Mouse (Mus musculus): Measurements from ENCODE around the gene Gpr88. TPM values are rescaled to one million over a fixed set of nuclear protein-coding genes. Genes with fewer than 3 reads are reported as not detected.

Gpr88 gene
- not detected in 2 replicates for polyA plus RNA-seq (2012)

- TF ChIP-seq GATA1 (IDR thresholded peaks at IDR 0.05; ENCODE audit: low read length) = no peak
These were observed at the start of gene Gpr88 for GRCm38 (mm10) chr3:116253077-116253531. Gpr88 (minus strand) TSS chr3:116253503.

GRCm38 (mm10) chr3:116302581-116302980, 49.3 kb upstream of the Gpr88 start:
- TF ChIP-seq GATA1 (IDR thresholded peaks at IDR 0.05; ENCODE audit: low read length) = no peak

GRCm38 (mm10) chr3:116301754-116302153, 48.5 kb upstream of the Gpr88 start:
- TF ChIP-seq GATA1 (IDR thresholded peaks at IDR 0.05; ENCODE audit: low read length) = no peak

GRCm38 (mm10) chr3:116298727-116299126, 45.4 kb upstream of the Gpr88 start:
- no peak for TF ChIP-seq GATA1 (IDR thresholded peaks at IDR 0.05; ENCODE audit: low read length)

GRCm38 (mm10) chr3:116298003-116298402, 44.7 kb upstream of the Gpr88 start:
- no peak for TF ChIP-seq GATA1 (IDR thresholded peaks at IDR 0.05; ENCODE audit: low read length)

- TF ChIP-seq GATA1 (IDR thresholded peaks at IDR 0.05; ENCODE audit: low read length) = no peak
These were observed 43.9 kb upstream of the Gpr88 start for GRCm38 (mm10) chr3:116297170-116297569.

- no peak for TF ChIP-seq GATA1 (IDR thresholded peaks at IDR 0.05; ENCODE audit: low read length)
These were observed 36.9 kb upstream of the Gpr88 start for GRCm38 (mm10) chr3:116290041-116290815.

GRCm38 (mm10) chr3:116288833-116289232, 35.5 kb upstream of the Gpr88 start:
- TF ChIP-seq GATA1 (IDR thresholded peaks at IDR 0.05; ENCODE audit: low read length) = no peak

- no peak for TF ChIP-seq GATA1 (IDR thresholded peaks at IDR 0.05; ENCODE audit: low read length)
These were observed 31.4 kb upstream of the Gpr88 start for GRCm38 (mm10) chr3:116284735-116285134.

GRCm38 (mm10) chr3:116283996-116284395, 30.7 kb upstream of the Gpr88 start:
- no peak for TF ChIP-seq GATA1 (IDR thresholded peaks at IDR 0.05; ENCODE audit: low read length)

- no peak for TF ChIP-seq GATA1 (IDR thresholded peaks at IDR 0.05; ENCODE audit: low read length)
These were observed 28.4 kb upstream of the Gpr88 start for GRCm38 (mm10) chr3:116281663-116282062.

- TF ChIP-seq GATA1 (IDR thresholded peaks at IDR 0.05; ENCODE audit: low read length) = no peak
These were observed 23.8 kb upstream of the Gpr88 start for GRCm38 (mm10) chr3:116277146-116277545.

- TF ChIP-seq GATA1 (IDR thresholded peaks at IDR 0.05; ENCODE audit: low read length) = no peak
These were observed 18.4 kb upstream of the Gpr88 start for GRCm38 (mm10) chr3:116271679-116272078.

- TF ChIP-seq GATA1 (IDR thresholded peaks at IDR 0.05; ENCODE audit: low read length) = no peak
These were observed 13.8 kb upstream of the Gpr88 start for GRCm38 (mm10) chr3:116267036-116267654.

GRCm38 (mm10) chr3:116266360-116266759, 13.1 kb upstream of the Gpr88 start:
- TF ChIP-seq GATA1 (IDR thresholded peaks at IDR 0.05; ENCODE audit: low read length) = no peak

- no peak for TF ChIP-seq GATA1 (IDR thresholded peaks at IDR 0.05; ENCODE audit: low read length)
These were observed 10.7 kb upstream of the Gpr88 start for GRCm38 (mm10) chr3:116263977-116264376.

GRCm38 (mm10) chr3:116263061-116263460, 9.8 kb upstream of the Gpr88 start:
- no peak for TF ChIP-seq GATA1 (IDR thresholded peaks at IDR 0.05; ENCODE audit: low read length)
